Mouse (Mus musculus) forebrain, embryonic 12.5 days (tissue): ENCODE data around the gene Gbp5. TPM values are rescaled to one million over a fixed set of nuclear protein-coding genes. Genes with fewer than 3 reads are reported as not detected.
A peak's percentile ranks its signal among the peaks of the same experiment; 100 is the strongest.
"Not testable (repeated sequence)": the region's sequence is repeated elsewhere in the genome, so short reads cannot be mapped to it uniquely, and the experiment has no call there.

Experiments used
- ATAC-seq: fragments of 200-750 bp; cut with Nextera tagmentation; 2 replicates; pipeline ENCODE4 v1.8.0; 2017; ENCODE audit warnings: moderate TSS enrichment; ENCODE audit not compliant: low FRiP score
- H3K27ac ChIP-seq: fragments of 300-500 bp; sonication (generic); 2 replicates; pipeline ENCODE4 v1.5.1; 2016; ENCODE audit warnings: mild to moderate bottlenecking
- H3K27me3 ChIP-seq: fragments of 300-500 bp; sonication (generic); 2 replicates; pipeline ENCODE4 v1.6.1; 2016; ENCODE audit warnings: mild to moderate bottlenecking
- H3K36me3 ChIP-seq: fragments of 300-500 bp; sonication (generic); replicated peaks from 2 replicates; pipeline ENCODE4 v1.6.1; 2016; ENCODE audit warnings: mild to moderate bottlenecking
- H3K4me1 ChIP-seq: fragments of 300-500 bp; sonication (generic); 2 replicates; pipeline ENCODE4 v1.6.1; 2016
- H3K4me2 ChIP-seq: fragments of 300-500 bp; sonication (generic); 2 replicates; pipeline ENCODE4 v1.6.1; 2016; ENCODE audit warnings: mild to moderate bottlenecking, moderate library complexity
- H3K4me3 ChIP-seq: fragments of 300-500 bp; sonication (generic); replicated peaks from 2 replicates; pipeline ENCODE4 v1.5.1; 2016; ENCODE audit warnings: mild to moderate bottlenecking
- H3K9ac ChIP-seq: fragments of 300-500 bp; sonication (generic); 2 replicates; pipeline ENCODE4 v1.6.1; 2016; ENCODE audit warnings: mild to moderate bottlenecking
- H3K9me3 ChIP-seq: fragments of 300-500 bp; sonication (generic); 2 replicates; pipeline ENCODE4 v1.6.1; 2016
- WGBS: fragments of 180-500 bp; shearing (Covaris S2); methylation state at CpG from one replicate; pipeline ENCODE4 v1.1.7; 2016; 5-methylcytosine and 5-hydroxymethylcytosine counted together
- polyA plus RNA-seq: library from polyadenylated mRNA; unstranded; fragments of >200 nt; fragmentation: Nextera tagmentation; extraction: Ambion mirVana; gene quantifications from 2 replicates; pipeline ENCODE4 v1.2.1, GENCODE M21; 2016

The Gbp5 gene
- polyA plus RNA-seq, 1 experiment from 2014 or later: 0.14 TPM

DNA sequence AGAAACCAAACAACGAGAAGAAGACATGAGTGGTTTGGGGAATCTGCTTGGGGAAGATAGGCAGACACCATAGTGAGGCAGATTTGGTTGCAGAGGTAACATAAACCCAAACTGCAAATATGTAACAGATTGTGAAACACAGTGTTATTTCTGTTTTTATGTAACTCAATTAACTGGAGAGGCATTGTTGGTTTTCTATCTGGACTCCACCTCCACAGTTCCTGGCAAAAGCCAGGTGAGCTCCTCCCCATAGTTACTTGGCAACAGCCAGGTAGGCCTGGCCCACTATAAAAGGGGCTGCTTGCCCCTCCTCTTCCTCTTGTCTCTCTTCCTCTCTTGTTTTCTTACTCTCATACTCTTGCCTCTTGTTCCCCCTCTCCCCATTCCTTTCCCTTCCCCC is 60.8 kb downstream of the Gbp5 start:
- Histone ChIP-seq H3K27ac (no peak overlapping the region), H3K4me2 (no peak overlapping the region), H3K4me3 (no peak overlapping the region), H3K4me1 (no peaks in the 10 kb centered on the region), H3K9ac (no peak overlapping the region), H3K9me3 (no peaks in the 10 kb centered on the region), H3K27me3 (no peaks in the 10 kb centered on the region), H3K36me3 (no peaks in the 10 kb centered on the region)
- ATAC-seq: no peak
- WGBS: 87% methylated on average over 1 of the region's 1 CpGs

DNA sequence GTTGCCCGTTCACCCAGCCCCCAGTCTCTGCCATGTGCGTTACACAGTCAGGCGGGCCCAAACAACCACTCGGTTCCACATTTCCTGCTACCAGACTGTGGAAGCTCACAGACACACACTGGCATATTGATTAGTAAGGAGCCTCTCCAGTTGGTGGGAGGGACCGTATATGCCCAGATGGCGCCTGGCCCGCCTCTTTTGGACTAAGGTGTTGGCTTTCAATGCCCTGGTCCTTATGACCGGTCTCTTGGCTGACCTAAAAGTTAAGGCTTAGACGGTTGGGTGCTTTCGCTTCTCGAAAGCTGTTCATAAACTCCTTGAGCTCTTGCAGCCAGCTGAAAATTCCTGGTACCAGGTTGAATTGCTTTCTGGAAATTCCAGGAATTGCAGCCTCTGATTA is 61.8 kb downstream of the Gbp5 start:
- H3K36me3 ChIP-seq: no peaks in the 10 kb centered on the region
- H3K27me3 ChIP-seq: no peaks in the 10 kb centered on the region
- H3K27ac ChIP-seq: no peak overlapping the region
- H3K4me3 ChIP-seq: no peak overlapping the region
- 90% methylated on average over 11 of the region's 11 CpGs for WGBS
- no peak for ATAC-seq
- peaks cover 3% of the 10 kb centered on the region for H3K4me1 ChIP-seq
- no peak overlapping the region for H3K4me2 ChIP-seq
- H3K9ac ChIP-seq: no peak overlapping the region
- no peaks in the 10 kb centered on the region for H3K9me3 ChIP-seq

DNA sequence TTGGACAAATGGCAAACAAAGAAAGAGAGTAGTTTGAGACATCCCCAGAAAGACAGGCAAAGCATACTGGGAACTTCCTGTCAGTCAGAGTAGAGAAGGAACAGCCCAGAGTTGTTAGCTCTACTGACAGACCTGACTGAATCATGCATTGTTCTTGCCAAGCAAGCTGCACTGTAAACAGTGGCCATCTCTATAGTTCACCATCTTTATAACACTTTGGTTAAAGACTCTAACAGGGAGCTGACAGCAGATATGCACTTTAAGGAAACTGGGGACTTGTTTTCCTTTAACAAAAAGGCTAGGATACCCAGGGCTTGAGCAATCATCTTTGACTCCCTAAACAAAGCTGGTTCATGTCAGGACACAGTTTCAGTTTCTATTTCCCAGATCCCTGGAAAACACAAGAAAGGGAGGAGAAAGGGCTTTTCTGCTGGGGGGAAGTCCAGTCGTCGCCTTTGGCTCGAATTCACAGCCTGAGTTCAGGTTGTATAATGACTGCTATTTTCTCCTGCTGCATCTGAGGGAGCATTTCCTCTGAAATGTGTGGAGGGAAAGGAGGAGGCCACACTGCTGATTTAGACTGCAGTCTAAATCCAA is 66.0 kb downstream of the Gbp5 start, which contains the start of gene Gbp3:
Gene Gbp3 (plus strand): TSS at position 395 of the 597 bp plus-strand sequence.
- no peaks in the 10 kb centered on the region for H3K27me3 ChIP-seq
- 29% methylated on average over 3 of the region's 3 CpGs for WGBS
- no peak within 1 kb of the TSS for H3K27ac ChIP-seq
- no peaks in the 10 kb centered on the region for H3K36me3 ChIP-seq
- H3K4me2 ChIP-seq: peak within 1 kb of the TSS; percentile 44
- no peaks in the 10 kb centered on the region for H3K9me3 ChIP-seq
- H3K9ac ChIP-seq: 0 out of 2 replicates have a peak within 1 kb of the TSS, but pooled peaks have one; percentile 25
- peaks cover 4% of the 10 kb centered on the region for H3K4me1 ChIP-seq
- no peak for ATAC-seq
- peak within 1 kb of the TSS; percentile 26; the same call in 1 of the 2 replicates for H3K4me3 ChIP-seq

DNA sequence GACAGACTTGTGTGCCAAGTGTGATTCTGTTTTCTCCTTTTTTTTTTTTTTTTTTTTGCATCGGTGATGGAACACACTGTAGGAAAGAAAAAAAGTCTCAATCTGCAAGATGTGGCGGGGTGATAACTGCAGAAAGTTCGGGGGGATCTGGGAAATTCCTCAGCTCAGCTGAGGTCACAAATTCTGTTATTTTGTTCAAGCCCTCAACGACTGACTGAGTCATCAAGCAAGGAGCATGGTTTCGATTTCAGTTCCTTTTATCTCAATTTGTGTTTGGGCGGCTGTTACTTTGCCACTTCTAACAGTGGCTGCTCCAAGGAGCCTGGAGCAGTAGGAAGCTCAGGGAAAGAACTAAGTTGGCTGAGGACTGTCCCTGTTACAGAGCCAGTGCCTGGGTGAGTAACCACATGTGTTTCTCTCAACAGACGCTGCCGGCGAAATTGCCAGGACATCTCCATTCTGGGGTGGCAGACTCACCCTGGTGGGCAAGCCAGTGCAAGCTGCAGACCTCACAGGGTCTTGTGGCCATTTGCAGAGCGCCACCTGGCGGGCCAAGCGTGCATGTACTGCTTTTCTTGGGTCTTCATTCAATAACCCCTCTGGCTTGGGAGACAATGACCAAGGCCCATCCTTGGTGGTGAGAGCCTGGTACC is 66.6 kb downstream of the Gbp5 start:
- Histone ChIP-seq H3K4me1 (peaks cover 4% of the 10 kb centered on the region), H3K9me3 (no peaks in the 10 kb centered on the region), H3K4me3 (peak overlapping the region; percentile 26; the same call in 1 of the 2 replicates), H3K4me2 (peak overlapping the region; percentile 44), H3K9ac (0 out of 2 replicates have a peak overlapping the region, but pooled peaks have one; percentile 25), H3K36me3 (no peaks in the 10 kb centered on the region), H3K27me3 (no peaks in the 10 kb centered on the region), H3K27ac (no peak overlapping the region)
- WGBS: 20% methylated on average over 12 of the region's 12 CpGs
- ATAC-seq: peak; percentile 83

DNA sequence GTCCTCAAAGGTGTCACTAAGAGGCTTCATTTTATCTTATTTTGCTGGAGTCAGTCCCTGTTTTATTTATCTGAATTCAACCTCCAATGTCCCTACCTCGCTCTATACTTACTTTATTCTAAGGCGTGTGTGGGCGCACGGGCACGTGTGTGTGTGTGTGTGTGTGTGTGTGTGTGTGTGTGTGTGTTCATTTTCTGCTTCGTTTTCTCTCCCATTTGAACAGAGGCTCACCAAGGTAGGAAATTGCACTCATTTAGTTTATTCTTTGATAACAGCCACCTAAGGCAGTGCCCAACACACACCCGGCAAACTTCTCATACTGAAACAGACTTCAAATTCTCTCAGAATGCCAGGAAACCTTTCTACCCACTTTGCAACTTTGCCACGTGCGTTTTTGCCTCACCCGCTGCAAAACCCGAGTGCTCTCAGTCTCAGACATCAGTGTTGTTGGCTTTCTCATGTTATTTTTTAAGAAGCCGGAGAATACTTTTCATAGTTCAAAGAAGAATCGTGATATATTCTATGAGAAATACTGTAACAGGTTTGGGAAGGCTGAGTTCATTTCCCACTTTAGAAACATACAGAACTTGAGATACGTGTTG is 67.4 kb downstream of the Gbp5 start:
- Histone ChIP-seq H3K4me1 (peaks cover 4% of the 10 kb centered on the region), H3K4me2 (no peak overlapping the region), H3K27me3 (no peaks in the 10 kb centered on the region), H3K4me3 (no peak overlapping the region), H3K9ac (no peak overlapping the region), H3K27ac (no peak overlapping the region), H3K36me3 (no peaks in the 10 kb centered on the region), H3K9me3 (no peaks in the 10 kb centered on the region)
- peak; percentile 11; the same call in 1 of the 2 replicates for ATAC-seq
- 87% methylated on average over 13 of the region's 14 CpGs for WGBS

DNA sequence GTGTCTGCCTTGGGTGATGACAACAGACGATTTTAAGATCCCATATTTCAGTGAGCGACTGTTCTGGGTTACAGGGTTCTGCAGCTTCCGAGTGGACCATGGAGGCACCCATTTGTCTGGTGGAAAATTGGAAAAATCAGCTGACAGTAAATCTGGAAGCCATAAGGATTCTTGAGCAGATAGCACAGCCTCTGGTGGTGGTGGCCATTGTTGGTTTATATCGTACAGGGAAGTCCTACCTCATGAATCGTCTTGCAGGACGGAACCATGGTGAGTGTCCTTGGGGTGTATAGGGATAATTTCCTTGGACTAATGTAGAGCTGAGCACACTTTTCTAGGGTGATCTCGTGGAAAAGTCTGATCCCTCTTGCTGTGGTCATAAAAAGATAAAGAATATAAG is 67.9 kb downstream of the Gbp5 start:
- H3K4me2 ChIP-seq: no peak overlapping the region
- no peaks in the 10 kb centered on the region for H3K27me3 ChIP-seq
- no peak overlapping the region for H3K27ac ChIP-seq
- H3K9ac ChIP-seq: no peak overlapping the region
- 84% methylated on average over 7 of the region's 7 CpGs for WGBS
- no peaks in the 10 kb centered on the region for H3K9me3 ChIP-seq
- H3K4me1 ChIP-seq: peaks cover 4% of the 10 kb centered on the region
- H3K4me3 ChIP-seq: no peak overlapping the region
- no peak for ATAC-seq
- no peaks in the 10 kb centered on the region for H3K36me3 ChIP-seq

DNA sequence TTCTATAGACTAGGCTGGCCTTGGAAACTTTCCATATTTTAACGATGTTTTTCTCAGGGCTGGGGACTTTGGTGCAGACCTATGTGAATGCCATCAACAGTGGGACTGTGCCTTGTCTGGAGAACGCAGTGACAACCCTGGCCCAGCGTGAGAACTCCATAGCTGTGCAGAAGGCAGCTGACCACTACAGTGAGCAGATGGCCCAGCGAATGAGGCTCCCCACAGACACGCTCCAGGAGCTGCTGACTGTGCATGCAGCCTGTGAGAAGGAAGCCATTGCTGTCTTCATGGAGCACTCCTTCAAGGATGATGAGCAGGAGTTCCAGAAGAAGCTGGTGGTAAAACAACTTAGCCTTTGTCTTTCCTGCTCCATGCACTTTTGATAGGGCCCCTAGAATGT is 73.7 kb downstream of the Gbp5 start:
- not testable (repeated sequence) for H3K27me3 ChIP-seq, H3K36me3 ChIP-seq, ATAC-seq, H3K4me1 ChIP-seq, H3K4me3 ChIP-seq, H3K9ac ChIP-seq, H3K27ac ChIP-seq, H3K4me2 ChIP-seq, H3K9me3 ChIP-seq
- 71% methylated on average over 5 of the region's 5 CpGs for WGBS

DNA sequence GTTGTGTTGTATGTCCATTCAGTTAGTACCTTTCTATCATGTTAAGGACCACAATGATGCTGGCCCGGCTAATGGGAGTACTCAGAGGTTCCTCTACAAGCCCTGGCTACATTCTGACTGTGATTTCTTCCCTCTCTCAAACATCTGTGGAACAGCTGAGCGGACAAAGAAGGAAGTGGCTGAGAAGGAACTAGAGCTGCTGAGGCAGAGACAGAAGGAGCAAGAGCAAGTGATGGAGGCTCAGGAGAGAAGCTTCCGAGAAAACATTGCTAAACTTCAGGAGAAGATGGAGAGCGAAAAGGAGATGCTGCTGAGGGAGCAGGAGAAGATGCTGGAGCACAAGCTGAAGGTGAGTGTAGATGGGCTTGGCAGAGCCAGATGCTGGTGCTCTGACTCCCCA is 77.0 kb downstream of the Gbp5 start:
- Histone ChIP-seq H3K4me2 (no peak overlapping the region), H3K4me3 (no peak overlapping the region), H3K4me1 (no peaks in the 10 kb centered on the region), H3K9me3 (no peaks in the 10 kb centered on the region), H3K27me3 (no peaks in the 10 kb centered on the region), H3K27ac (no peak overlapping the region), H3K36me3 (no peaks in the 10 kb centered on the region), H3K9ac (no peak overlapping the region)
- ATAC-seq: no peak
- WGBS: 89% methylated on average over 4 of the region's 4 CpGs

Other genes with a start within 250 kb of the Gbp5 start
- gene Pdlim5, start 98.3 kb upstream of the Gbp5 start, polyA plus RNA-seq: 12.9 and 13.1 TPM in 2 replicates
- 1.1 and 1.3 TPM in 2 replicates for gene Gbp7, start 36.4 kb downstream of the Gbp5 start, polyA plus RNA-seq
- 0.38 and 0.74 TPM in 2 replicates for gene Gbp3, start 66.0 kb downstream of the Gbp5 start, polyA plus RNA-seq
- not detected in 2 replicates for gene Gbp2b, start 100.9 kb downstream of the Gbp5 start, polyA plus RNA-seq
- 0.17 and 0.19 TPM in 2 replicates for gene Gbp2, start 126.6 kb downstream of the Gbp5 start, polyA plus RNA-seq
- gene Kyat3, start 207.1 kb downstream of the Gbp5 start, polyA plus RNA-seq: 8.3 and 9.6 TPM in 2 replicates